Mouse (Mus musculus) stomach, embryonic 14.5 days (tissue): ENCODE measurements around the gene Asb10. TPM values are rescaled to one million over a fixed set of nuclear protein-coding genes. Genes with fewer than 3 reads are reported as not detected.
"Not testable (repeated sequence)": the region's sequence is repeated elsewhere in the genome, so short reads cannot be mapped to it uniquely, and the experiment has no call there.

Source experiments
- ATAC-seq: fragments of 200-750 bp; cut with Nextera tagmentation; 2 replicates; pipeline ENCODE4 v1.8.0; 2017; ENCODE audit warnings: low read depth, moderate TSS enrichment; ENCODE audit not compliant: insufficient number of reproducible peaks, insufficient read depth, low FRiP score
- H3K27ac ChIP-seq: fragments of 300-500 bp; sonication (generic); 2 replicates; pipeline ENCODE4 v1.5.1; 2014; ENCODE audit warnings: mild to moderate bottlenecking, low read length, moderate library complexity, mixed read lengths
- H3K27me3 ChIP-seq: fragments of 300-500 bp; sonication (generic); 2 replicates; pipeline ENCODE4 v1.6.1; 2014; ENCODE audit warnings: low read length, control low read depth, mixed read lengths; ENCODE audit not compliant: control insufficient read depth, insufficient read depth
- H3K36me3 ChIP-seq: fragments of 300-500 bp; sonication (generic); 2 replicates; pipeline ENCODE4 v1.6.1; 2014; ENCODE audit warnings: mild to moderate bottlenecking, control low read depth, low read length, moderate library complexity, mixed read lengths; ENCODE audit not compliant: control insufficient read depth, insufficient read depth
- H3K4me1 ChIP-seq: fragments of 300-500 bp; sonication (generic); 2 replicates; pipeline ENCODE4 v1.6.1; 2014; ENCODE audit warnings: low read length, control low read depth, mixed read lengths; ENCODE audit not compliant: control insufficient read depth, insufficient read depth
- H3K4me2 ChIP-seq: fragments of 300-500 bp; sonication (generic); replicated peaks from 2 replicates; pipeline ENCODE4 v1.6.1; 2014; ENCODE audit warnings: low read depth, low read length, control low read depth
- H3K4me3 ChIP-seq: fragments of 300-500 bp; sonication (generic); 2 replicates; pipeline ENCODE4 v1.5.1; 2014; ENCODE audit warnings: low read depth, low read length, control low read depth
- H3K9ac ChIP-seq: fragments of 300-500 bp; sonication (generic); replicated peaks from 2 replicates; pipeline ENCODE4 v1.6.1; 2014; ENCODE audit warnings: low read depth, mild to moderate bottlenecking, control low read depth, low read length, moderate library complexity, mixed read lengths
- H3K9me3 ChIP-seq: fragments of 300-500 bp; sonication (generic); 2 replicates; pipeline ENCODE4 v1.6.1; 2016; ENCODE audit warnings: low read depth, low read length, control low read depth; ENCODE audit not compliant: control insufficient read depth
- WGBS: fragments of 180-500 bp; shearing (Covaris S2); extraction: QIAGEN DNeasy Blood & Tissue Kit; methylation state at CpG from one replicate; pipeline ENCODE4 v1.1.7; 2014; 5-methylcytosine and 5-hydroxymethylcytosine counted together
- polyA plus RNA-seq: library from polyadenylated mRNA; unstranded; fragments of >200 nt; fragmentation: Nextera tagmentation; extraction: Ambion mirVana; gene quantifications from 2 replicates; pipeline ENCODE4 v1.2.1, GENCODE M21; 2014

Asb10 gene
- polyA plus RNA-seq, 1 experiment from 2014 or later: 0.22 TPM

GRCm38 (mm10) chr5:24576801-24577182, 36.0 kb upstream of the Asb10 start:
- H3K4me3 ChIP-seq: peak overlapping the region; percentile 78
- peak overlapping the region; percentile 77 for H3K9ac ChIP-seq
- peak; percentile 23; the same call in 1 of the 2 replicates for ATAC-seq
- H3K27me3 ChIP-seq: no peaks in the 10 kb centered on the region
- peak overlapping the region; percentile 74 for H3K27ac ChIP-seq
- peaks cover 35% of the 10 kb centered on the region for H3K36me3 ChIP-seq
- WGBS: under 1% methylated on average over 32 of the region's 32 CpGs
- peaks cover 12% of the 10 kb centered on the region; the same call in 1 of the 2 replicates for H3K4me1 ChIP-seq
- H3K9me3 ChIP-seq: no peaks in the 10 kb centered on the region
- H3K4me2 ChIP-seq: peak overlapping the region; percentile 86

- 81% methylated on average over 1 of the region's 1 CpGs for WGBS
- Histone ChIP-seq H3K9me3 (no peaks in the 10 kb centered on the region), H3K36me3 (peaks cover 44% of the 10 kb centered on the region), H3K9ac (0 out of 2 replicates have a peak overlapping the region, but pooled peaks have one; percentile 77), H3K27me3 (no peaks in the 10 kb centered on the region), H3K4me2 (peak overlapping the region; percentile 86), H3K27ac (no peak overlapping the region), H3K4me1 (peaks cover 12% of the 10 kb centered on the region; the same call in 1 of the 2 replicates), H3K4me3 (peak overlapping the region; percentile 78; the same call in 1 of the 2 replicates)
- ATAC-seq: no peak
These were observed 35.2 kb upstream of the Asb10 start for GRCm38 (mm10) chr5:24575948-24576347.

DNA sequence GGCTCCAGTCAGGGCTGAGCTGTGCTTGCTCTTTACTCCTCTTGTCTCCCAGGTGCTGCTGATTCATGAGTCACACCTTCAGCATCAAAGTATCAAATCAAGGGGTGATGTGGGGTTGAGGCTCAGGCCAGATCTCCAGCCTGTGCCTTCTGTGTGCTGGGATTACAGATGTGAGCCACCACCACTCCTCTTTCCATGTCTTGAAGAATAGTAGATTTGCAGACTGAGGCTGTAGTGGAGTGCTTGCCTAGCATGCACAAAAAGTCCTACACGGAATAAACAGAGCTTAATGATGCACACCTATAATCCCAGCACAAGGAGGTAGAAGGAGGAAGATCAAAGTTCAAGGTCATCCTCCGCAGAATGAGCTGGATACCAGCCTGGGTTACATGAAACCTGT, 15.9 kb upstream of the Asb10 start, which contains the start of gene 4931409K22Rik:
4931409K22Rik (minus strand) TSS at position 101 of the 400 bp plus-strand sequence.
- no peak within 1 kb of the TSS for H3K4me2 ChIP-seq
- no peaks in the 10 kb centered on the region for H3K27me3 ChIP-seq
- no peak for ATAC-seq
- no peaks in the 10 kb centered on the region for H3K9me3 ChIP-seq
- H3K9ac ChIP-seq: no peak within 1 kb of the TSS
- no peak within 1 kb of the TSS for H3K27ac ChIP-seq
- no peaks in the 10 kb centered on the region for H3K4me1 ChIP-seq
- no peak within 1 kb of the TSS for H3K4me3 ChIP-seq
- H3K36me3 ChIP-seq: no peaks in the 10 kb centered on the region
- 62% methylated on average over 2 of the region's 2 CpGs for WGBS

- WGBS: 95% methylated on average over 7 of the region's 7 CpGs
- ATAC-seq, H3K27ac ChIP-seq, H3K4me2 ChIP-seq, H3K27me3 ChIP-seq, H3K9me3 ChIP-seq, H3K4me3 ChIP-seq, H3K9ac ChIP-seq, H3K36me3 ChIP-seq, H3K4me1 ChIP-seq: not testable (repeated sequence)
These were observed 14.6 kb upstream of the Asb10 start for GRCm38 (mm10) chr5:24555335-24555734.

DNA sequence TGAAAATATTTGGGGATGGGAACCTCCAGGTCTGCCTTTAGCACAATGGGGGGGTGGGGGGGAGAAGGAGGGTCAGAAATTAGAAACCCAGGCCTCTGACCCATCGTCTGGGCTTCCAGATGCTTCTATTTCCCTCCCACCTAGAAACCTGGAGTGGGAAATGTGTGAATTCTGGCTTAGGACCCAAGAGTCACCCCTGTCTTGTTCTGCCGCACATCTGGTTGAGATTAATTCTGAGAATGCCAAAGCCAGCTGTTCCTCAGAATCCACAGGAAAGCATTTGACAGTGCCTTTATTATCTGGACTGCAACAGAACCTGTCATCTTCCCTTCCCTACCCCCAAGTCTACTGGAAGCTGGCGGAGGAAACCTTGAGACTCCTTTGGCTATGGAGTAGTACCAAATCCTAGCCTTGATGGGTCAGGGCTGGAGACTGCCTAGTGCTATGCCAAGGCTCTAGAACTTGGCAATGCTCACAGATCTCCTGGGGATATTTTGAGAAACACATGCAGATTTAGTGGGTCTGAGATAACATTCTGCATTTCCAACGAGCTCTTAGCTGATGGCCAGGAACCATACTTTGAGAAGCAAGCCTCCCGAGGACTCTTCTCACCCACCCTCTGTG, 13.0 kb upstream of the Asb10 start:
- no peak overlapping the region for H3K4me2 ChIP-seq
- no peaks in the 10 kb centered on the region for H3K27me3 ChIP-seq
- H3K9me3 ChIP-seq: no peaks in the 10 kb centered on the region
- H3K4me3 ChIP-seq: no peak overlapping the region
- ATAC-seq: no peak
- 65% methylated on average over 5 of the region's 5 CpGs for WGBS
- H3K36me3 ChIP-seq: no peaks in the 10 kb centered on the region
- peaks cover 4% of the 10 kb centered on the region for H3K4me1 ChIP-seq
- H3K9ac ChIP-seq: no peak overlapping the region
- no peak overlapping the region for H3K27ac ChIP-seq

DNA sequence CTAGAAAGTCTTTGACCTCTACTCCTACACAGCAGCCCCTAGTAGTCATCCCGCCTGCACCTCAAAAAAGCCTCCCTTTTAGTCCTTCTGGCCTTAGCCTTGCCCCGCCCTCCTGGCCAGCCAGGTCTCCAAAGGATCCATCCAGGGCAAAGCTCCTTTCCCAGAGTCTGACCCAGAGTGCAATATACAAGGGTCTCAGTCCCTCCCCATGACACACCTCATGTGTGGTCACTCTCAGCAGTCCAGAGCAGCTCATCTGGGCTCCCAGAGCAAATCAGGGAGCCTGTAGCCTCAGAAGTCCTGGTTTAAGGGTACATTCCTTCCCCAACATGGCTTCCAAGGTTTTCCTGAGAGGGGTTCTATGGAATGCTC, 10.5 kb upstream of the Asb10 start:
- Histone ChIP-seq H3K4me1 (peaks cover 4% of the 10 kb centered on the region), H3K27ac (no peak overlapping the region), H3K9me3 (no peaks in the 10 kb centered on the region), H3K36me3 (no peaks in the 10 kb centered on the region), H3K9ac (no peak overlapping the region), H3K4me3 (no peak overlapping the region), H3K27me3 (no peaks in the 10 kb centered on the region), H3K4me2 (peak overlapping the region; percentile 31)
- 39% methylated on average over 2 of the region's 2 CpGs for whole genome bisulfite sequencing
- ATAC-seq: no peak

DNA sequence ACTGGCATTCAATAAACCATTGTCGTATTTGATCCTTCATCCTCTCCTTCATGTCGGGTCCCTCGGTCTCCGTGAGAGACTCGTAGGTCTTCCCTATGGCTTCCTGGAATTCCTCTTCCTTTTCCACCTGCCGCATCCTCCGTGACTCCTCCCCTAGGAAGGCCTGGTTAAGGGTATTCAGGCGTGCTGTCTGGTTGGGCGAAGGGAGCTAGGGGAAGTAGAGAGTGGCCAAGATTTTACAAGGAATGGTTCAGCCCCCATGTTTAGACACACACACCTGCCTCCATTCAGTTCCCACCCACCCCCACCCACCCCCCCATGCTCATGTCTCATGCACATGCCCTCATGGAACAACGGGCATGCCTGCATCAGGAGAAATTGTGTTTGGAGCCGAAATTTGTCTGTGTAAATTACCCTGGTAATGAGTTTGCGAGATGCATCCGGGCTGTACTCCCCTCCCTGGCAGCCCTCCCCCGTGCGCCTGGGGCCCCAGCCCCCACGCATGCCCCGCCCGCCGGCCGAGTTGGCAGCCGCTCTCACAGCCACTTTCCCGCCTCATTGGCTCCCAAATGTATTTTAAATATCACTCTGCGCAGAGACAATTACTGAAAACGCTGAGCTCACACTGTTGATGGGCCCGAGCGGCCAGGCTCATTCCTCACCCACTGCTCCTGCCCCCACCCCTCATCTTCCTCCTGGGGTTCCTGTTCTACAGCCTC, 10.0 kb upstream of the Asb10 start:
- no peaks in the 10 kb centered on the region for H3K27me3 ChIP-seq
- no peak overlapping the region for H3K4me3 ChIP-seq
- H3K36me3 ChIP-seq: no peaks in the 10 kb centered on the region
- 32% methylated on average over 26 of the region's 26 CpGs for WGBS
- peak; percentile 50; the same call in 1 of the 2 replicates for ATAC-seq
- no peak overlapping the region for H3K9ac ChIP-seq
- H3K9me3 ChIP-seq: no peaks in the 10 kb centered on the region
- peak overlapping the region; percentile 31 for H3K4me2 ChIP-seq
- peaks cover 4% of the 10 kb centered on the region for H3K4me1 ChIP-seq
- H3K27ac ChIP-seq: no peak overlapping the region

DNA sequence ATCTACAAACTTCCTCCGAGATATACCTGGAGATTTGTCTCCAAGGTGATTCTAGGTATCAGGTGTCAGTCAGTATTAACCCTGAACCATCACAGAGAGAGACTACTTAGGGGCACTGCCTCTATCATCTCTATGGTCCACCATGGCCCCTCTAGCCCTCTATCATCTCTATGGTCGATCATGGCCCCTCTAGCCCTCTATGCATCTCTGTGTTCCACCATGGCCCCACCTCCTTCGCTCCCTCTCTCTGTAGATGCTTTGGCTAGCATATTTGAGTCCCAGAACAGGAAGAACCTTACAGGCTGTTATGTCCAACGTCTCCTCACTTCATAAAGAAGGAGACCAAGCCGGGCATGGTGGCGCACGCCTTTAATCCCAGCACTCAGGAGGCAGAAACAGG, 1.9 kb upstream of the Asb10 start:
- Histone ChIP-seq H3K27me3 (no peaks in the 10 kb centered on the region), H3K9ac (no peak overlapping the region), H3K4me3 (no peak overlapping the region), H3K9me3 (no peaks in the 10 kb centered on the region), H3K36me3 (no peaks in the 10 kb centered on the region), H3K27ac (no peak overlapping the region), H3K4me2 (no peak overlapping the region), H3K4me1 (peaks cover 14% of the 10 kb centered on the region)
- 81% methylated on average over 7 of the region's 7 CpGs for WGBS
- ATAC-seq: no peak
